Mouse (Mus musculus) MEL (cell line): Measurements from ENCODE around the gene Pigc.

Source experiments
- E2F4 ChIP-seq: IDR thresholded peaks from 2 replicates; pipeline ENCODE4 v1.6.1; 2011; ENCODE audit warnings: low read depth, low read length, improper control_type of control experiment, borderline replicate concordance
- HCFC1 ChIP-seq: IDR thresholded peaks from 2 replicates; pipeline ENCODE4 v1.6.1; 2012; ENCODE audit warnings: low read depth, mild to moderate bottlenecking, inconsistent platforms, low read length, improper control_type of control experiment, moderate library complexity
- MAFK ChIP-seq: IDR thresholded peaks from 2 replicates; pipeline ENCODE4 v1.6.1; 2011; ENCODE audit warnings: low read depth, mild to moderate bottlenecking, low read length, improper control_type of control experiment, borderline replicate concordance
- MAX ChIP-seq: IDR thresholded peaks from 2 replicates; pipeline ENCODE4 v1.6.1; 2011; ENCODE audit warnings: low read length, improper control_type of control experiment
- MEF2A ChIP-seq: IDR thresholded peaks from 2 replicates; pipeline ENCODE4 v1.6.1; 2014; ENCODE audit warnings: low read depth, mild to moderate bottlenecking, inconsistent platforms, low read length, improper control_type of control experiment; ENCODE audit not compliant: poor library complexity, insufficient replicate concordance, severe bottlenecking; ENCODE audit errors: extremely low read depth
- POLR2A ChIP-seq, 2 experiments: IDR thresholded peaks; 2 replicates each; pipeline ENCODE4 v1.6.1; 2011 to 2012; ENCODE audit warnings: low read length in 2 of 2, mild to moderate bottlenecking in 2 of 2, control low read depth in 1 of 2, improper control_type of control experiment in 1 of 2, low read depth in 1 of 2, moderate library complexity in 1 of 2; ENCODE audit not compliant: control insufficient read depth in 1 of 2, insufficient read depth in 1 of 2, poor library complexity in 1 of 2
- POLR2AphosphoS2 ChIP-seq: IDR thresholded peaks from 2 replicates; pipeline ENCODE4 v1.6.1; 2011; ENCODE audit warnings: low read length, improper control_type of control experiment
- RAD21 ChIP-seq: IDR thresholded peaks from 2 replicates; pipeline ENCODE4 v1.6.1; 2011; ENCODE audit warnings: mild to moderate bottlenecking, low read depth, low read length, improper control_type of control experiment

DNA sequence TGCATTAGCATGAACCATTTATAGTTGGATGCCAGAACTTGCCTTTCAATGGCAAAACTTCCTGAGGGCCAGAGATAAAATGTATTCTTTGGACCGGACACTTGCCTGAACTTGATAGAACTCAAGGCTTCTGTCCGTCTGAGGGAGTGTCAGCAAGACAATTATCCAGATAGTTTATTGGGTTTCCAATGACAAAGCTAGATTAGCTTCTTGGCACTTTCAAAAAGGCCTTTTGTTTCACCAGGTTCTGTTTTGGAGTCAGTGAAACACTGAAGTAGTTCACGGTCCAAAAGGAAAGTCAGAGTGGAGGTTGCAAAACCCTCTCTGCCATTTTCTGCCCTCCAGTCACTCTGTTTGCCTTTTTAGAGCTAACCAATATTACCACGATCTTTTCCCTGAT is 37.7 kb upstream of the Pigc start:
- TF ChIP-seq HCFC1 (no peak), MAX (no peak), POLR2AphosphoS2 (no peak), E2F4 (no peak), RAD21 (no peak), POLR2A (IDR thresholded peaks at IDR 0.05; ENCODE audit: control insufficient read depth in 1 of 2, insufficient read depth in 1 of 2, low read depth in 1 of 2, low read length in 2 of 2, poor library complexity in 1 of 2) (no peak), MEF2A (no peak), MAFK (no peak)
